Mouse (Mus musculus): ENCODE results near the gene Ubl4a. TPM values are rescaled to one million over a fixed set of nuclear protein-coding genes. Genes with fewer than 3 reads are reported as not detected.
"Not testable (repeated sequence)": the region's sequence is repeated elsewhere in the genome, so short reads cannot be mapped to it uniquely, and the experiment has no call there.

Gene Ubl4a
- total RNA-seq (2021), result 10 to 100 TPM; 57.5 to 59.6 TPM
- long read RNA-seq, experiment 1, transcript Ubl4a-206 (4 exons, 2,442 nt), result major isoform, 107 of 144 reads
- long read RNA-seq, experiment 1, transcript Ubl4a-203 (3 exons, 2,220 nt), result minor isoform, 21 of 144 reads
- long read RNA-seq, experiment 1, partial matches to known transcripts, result 6 of 144 reads
- long read RNA-seq, experiment 1, other reads (novel, unspliced or antisense), result 10 of 144 reads
- long read RNA-seq, experiment 2, transcript Ubl4a-206 (4 exons, 2,442 nt), result major isoform, 138 of 172 reads
- long read RNA-seq, experiment 2, transcript Ubl4a-203 (3 exons, 2,220 nt), result minor isoform, 14 of 172 reads
- long read RNA-seq, experiment 2, partial matches to known transcripts, result 3 of 172 reads
- long read RNA-seq, experiment 2, other reads (novel, unspliced or antisense), result 15 of 172 reads

- DNase-seq (ENCODE audit: low spot score in 2 of 2), result peak; percentile 50 to 83
Measured at GRCm38 (mm10) chrX:74372888-74373549, at the start of gene Ubl4a, which contains the start of gene Slc10a3. TSS of gene Ubl4a (minus strand) at chrX:74373218. TSS of gene Slc10a3 (minus strand) at chrX:74373349.

GRCm38 (mm10) chrX:74413377-74413776, 40.4 kb upstream of the Ubl4a start:
- peak; percentile 41 to 81 for DNase-seq (ENCODE audit: low spot score in 2 of 2)

GRCm38 (mm10) chrX:74408340-74408739, 35.3 kb upstream of the Ubl4a start:
- DNase-seq (ENCODE audit: low spot score in 2 of 2), result no peak

DNA sequence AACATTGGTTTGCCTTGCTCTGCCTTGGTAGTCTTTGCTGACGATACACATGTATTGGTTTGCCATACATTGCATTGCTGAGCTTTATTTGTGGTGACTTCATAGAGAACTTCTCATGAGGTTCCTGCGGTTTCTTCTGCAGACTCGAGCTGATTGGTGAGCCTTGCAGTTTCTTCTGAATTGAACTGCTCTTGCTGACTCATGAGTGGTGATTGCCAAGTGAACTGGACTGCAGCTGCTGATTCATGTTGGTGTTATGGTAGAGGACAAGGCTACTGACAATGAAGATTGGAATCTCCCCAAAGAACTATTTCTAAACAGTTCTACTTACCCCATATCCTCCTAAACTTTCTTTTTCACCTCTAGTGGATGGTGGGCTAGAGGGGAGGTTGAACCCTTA, 27.1 kb upstream of the Ubl4a start:
- DNase-seq (ENCODE audit: low spot score in 2 of 2), result no peak

DNA sequence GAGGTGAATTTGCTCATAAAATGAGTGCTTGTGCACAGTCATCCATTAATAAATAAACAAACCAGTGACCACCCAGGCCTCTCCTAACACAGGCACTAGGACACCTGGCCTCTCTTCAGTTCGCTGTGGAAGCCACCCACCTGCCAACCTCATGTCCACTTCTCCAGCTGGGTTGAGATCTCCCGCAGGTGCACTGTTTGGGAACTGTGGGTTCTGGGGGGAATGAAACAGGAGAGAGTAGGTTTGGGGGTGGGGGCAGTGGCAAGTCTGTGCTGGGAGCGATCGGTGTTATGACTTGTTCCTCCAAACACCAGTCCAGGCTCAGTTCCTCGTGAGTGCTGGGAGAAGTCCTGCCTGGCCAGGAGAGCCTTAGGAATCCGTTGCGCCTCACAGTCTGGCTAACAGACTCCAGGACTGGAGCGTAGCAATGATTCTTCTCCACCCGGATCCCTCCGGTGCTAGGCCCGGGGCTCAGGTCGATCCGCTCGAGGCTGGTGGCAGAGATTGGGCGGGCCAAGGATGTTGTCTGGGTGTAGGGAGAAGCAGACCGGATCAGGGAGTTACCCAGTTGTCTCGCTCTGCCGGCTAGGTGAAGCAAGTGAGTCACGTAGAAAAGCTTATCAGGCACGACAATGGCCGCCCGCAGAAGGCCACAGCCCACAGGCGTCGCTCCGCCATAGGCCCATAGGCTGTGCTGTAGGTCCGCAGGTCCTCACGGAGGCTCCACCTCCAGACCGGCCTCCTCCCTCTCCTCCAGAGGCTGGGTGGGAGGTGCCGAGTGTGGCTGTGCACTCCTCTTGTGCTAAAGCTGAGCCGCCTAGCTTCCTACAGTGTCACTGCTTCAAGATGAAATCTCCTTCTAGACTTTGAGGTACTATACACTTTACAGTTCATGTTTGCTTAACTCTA, 19.8 kb upstream of the Ubl4a start, which contains the start of the genes Fam3a and Ikbkg:
Gene Fam3a, minus strand, starts transcription at position 738 of the 909 bp plus-strand sequence.
Gene Ikbkg, plus strand, starts transcription at position 756 of the 909 bp plus-strand sequence.
- DNase-seq (ENCODE audit: low spot score in 2 of 2), result peak; percentile 57 to 76

GRCm38 (mm10) chrX:74388153-74388552, 15.1 kb upstream of the Ubl4a start:
- no peak for DNase-seq (ENCODE audit: low spot score in 2 of 2)

DNA sequence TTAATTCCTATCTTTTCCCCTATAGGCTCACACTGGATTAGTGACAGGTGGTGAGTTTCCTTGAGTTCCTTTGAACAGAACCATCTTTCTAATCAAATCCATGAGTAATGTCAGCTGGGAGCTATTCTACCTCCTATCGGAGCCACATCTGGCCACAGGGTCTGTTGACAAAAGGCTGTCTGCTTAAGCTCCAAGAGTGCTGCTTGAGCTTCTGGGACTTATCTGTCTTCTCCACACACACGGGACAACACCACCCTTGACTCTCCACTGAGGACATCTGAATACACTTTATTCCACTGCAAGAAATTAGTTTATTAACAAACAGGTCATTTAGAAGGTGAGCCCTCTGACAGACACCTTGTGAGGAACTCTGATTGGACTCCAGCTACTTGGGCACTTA, 11.4 kb upstream of the Ubl4a start:
- no peak for DNase-seq (ENCODE audit: low spot score in 2 of 2)

GRCm38 (mm10) chrX:74368209-74368909, 4.7 kb downstream of the Ubl4a start:
- DNase-seq (ENCODE audit: low spot score in 2 of 2), result peak; percentile 57 to 58

GRCm38 (mm10) chrX:74367512-74367911, 5.5 kb downstream of the Ubl4a start:
- DNase-seq (ENCODE audit: low spot score in 2 of 2), result no peak

GRCm38 (mm10) chrX:74359171-74359570, 13.8 kb downstream of the Ubl4a start:
- DNase-seq (ENCODE audit: low spot score in 2 of 2), result no peak

DNA sequence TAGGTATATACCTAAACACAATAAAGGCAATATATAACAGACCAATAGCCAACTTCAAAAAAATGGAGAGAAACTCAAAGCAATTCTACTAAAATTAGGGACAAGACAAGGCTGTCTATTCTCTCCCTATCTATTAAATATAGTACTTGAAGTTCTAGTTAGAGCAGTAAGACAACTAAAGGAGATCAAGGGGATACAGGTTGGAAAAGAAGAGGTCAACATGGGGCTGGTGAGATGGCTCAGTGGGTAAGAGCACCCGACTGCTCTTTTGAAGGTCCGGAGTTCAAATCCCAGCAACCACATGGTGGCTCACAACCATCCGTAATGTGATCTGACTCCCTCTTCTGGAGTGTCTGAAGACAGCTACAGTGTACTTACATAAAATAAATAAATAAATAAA, 15.9 kb downstream of the Ubl4a start:
- not testable (repeated sequence) for DNase-seq (ENCODE audit: low spot score in 2 of 2)

DNA sequence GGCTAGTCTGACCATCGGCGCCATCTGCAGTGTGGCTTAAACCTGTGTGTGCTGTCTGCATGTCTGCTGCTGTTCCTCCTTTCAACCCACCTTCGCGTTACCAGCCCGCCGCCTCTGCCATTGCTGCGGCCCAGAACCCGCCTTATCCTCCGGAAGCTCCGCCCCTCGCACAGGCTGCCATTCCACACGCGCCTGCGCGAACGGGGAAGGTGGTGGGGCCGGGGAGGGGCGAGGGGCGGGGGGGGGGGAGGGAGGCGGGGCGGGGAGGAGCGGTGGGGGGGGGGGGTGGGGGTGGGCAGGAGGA, 19.6 kb downstream of the Ubl4a start, which contains the start of gene Lage3:
Gene Lage3, minus strand, starts transcription at position 152 of the 304 bp plus-strand sequence.
- DNase-seq (ENCODE audit: low spot score in 2 of 2), result peak; percentile 71 to 74

DNA sequence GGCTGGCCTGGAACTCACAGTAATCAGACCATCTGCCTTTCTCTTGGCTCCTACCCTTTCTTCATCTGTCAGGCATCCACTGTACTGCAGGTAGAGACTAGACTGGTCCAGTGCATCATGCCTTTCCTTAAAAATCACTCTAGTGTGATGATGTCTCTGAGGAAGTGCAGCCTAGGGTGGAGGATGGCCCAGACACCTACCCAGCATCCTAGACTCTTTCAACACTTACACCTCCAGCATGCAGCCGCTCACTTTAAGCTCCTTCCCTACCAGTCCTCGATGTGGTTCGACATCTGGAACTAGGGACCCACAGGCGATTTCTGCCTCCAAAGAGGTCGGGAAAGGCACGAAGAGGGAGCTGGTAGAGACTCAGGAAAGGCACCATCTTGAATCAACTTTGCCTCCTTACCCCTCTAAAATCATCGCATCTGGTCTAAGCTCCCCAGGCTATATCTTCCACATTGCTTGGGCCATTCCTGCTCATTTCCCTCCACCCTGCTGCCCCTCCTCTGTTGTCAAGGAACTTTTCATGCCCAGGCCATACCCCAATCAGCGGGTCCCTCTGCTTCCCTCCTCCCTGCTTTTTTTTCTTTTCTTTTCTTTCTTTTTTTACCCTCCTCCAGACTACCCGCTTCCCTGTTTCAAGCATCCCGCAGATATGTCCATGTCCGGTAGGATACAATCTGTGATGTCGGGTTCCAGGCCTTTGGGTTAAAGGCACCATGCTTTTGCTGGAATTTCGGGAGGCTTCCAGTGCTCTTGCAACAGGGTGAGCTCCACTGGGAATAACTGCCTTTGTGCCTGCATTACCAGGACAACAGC, 20.2 kb downstream of the Ubl4a start:
- DNase-seq (ENCODE audit: low spot score in 2 of 2), result no peak

GRCm38 (mm10) chrX:74330166-74330930, 42.7 kb downstream of the Ubl4a start:
- DNase-seq (ENCODE audit: low spot score in 2 of 2), result no peak

DNA sequence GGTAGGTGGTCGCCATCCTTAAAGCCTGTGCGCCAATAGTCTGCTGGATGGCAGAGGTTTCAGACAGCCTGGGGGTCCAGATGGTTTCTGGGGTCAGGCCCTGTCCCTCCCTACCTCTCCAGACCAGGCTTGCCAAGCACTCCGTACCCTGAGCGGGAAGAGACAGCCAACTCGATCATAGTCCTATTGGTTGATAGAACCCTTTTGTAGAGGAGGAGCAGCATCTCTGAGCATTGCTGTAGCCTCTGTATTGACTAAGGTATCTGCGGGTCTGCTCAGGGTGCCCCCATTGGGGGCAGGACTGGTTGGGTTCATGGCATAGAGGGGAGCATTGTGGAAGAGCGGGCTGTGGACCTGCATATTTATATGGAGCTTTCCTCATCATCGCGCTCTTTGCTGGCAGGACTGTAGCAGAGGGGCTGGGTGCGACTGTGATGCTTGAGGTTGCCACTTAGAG, 43.8 kb downstream of the Ubl4a start:
- DNase-seq (ENCODE audit: low spot score in 2 of 2), result no peak

DNA sequence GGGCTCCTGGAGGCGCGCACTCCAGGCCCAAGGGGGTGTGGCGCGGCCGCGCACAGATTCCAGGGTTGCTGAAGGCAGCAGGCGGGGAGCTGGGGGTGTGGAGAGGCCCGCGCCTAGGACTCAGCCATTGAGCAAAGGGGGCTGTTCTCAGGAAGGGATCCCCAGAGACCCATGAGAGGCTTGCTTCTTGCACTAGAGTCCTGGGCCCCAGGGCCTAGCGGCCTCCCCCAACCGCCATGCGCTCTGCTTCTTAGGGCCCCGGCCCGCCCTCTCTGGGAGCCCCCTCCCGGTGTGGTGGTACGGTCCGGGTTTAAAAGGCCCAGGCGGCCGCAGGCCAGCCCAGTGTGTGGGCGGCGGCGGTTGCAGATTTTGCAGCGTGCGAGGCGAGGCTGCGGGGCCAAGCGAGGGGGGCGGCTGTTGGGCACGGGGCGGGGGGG, 44.3 kb downstream of the Ubl4a start, which contains the start of gene Plxna3:
Gene Plxna3, plus strand, starts transcription at position 342 of the 437 bp plus-strand sequence.
- peak; percentile 49 to 66 for DNase-seq (ENCODE audit: low spot score in 2 of 2)
